Mouse (Mus musculus) ES-CJ7 (cell line): Measurements from ENCODE around the gene Frmd4a.
A peak's percentile ranks its signal among the peaks of the same experiment; 100 is the strongest.

ENCODE experiments used
- DNase-seq: peaks from one replicate; pipeline ENCODE4 v3.0.0; 2011; ENCODE audit warnings: low read depth, low spot score

The Frmd4a gene

GRCm38 (mm10) chr2:4486185-4486584 lies 468.7 kb downstream of the Frmd4a start:
- DNase-seq, result no peak

GRCm38 (mm10) chr2:4487280-4487679 lies 469.8 kb downstream of the Frmd4a start:
- no peak for DNase-seq

GRCm38 (mm10) chr2:4490845-4491244 lies 473.3 kb downstream of the Frmd4a start:
- DNase-seq, result no peak

GRCm38 (mm10) chr2:4492485-4493481 lies 475.3 kb downstream of the Frmd4a start:
- DNase-seq, result peak; percentile 84

GRCm38 (mm10) chr2:4494478-4494877 lies 477.0 kb downstream of the Frmd4a start:
- DNase-seq, result no peak

GRCm38 (mm10) chr2:4499257-4499656 lies 481.7 kb downstream of the Frmd4a start:
- DNase-seq, result peak; percentile 77

- no peak for DNase-seq
Measured at GRCm38 (mm10) chr2:4499916-4500315, 482.4 kb downstream of the Frmd4a start.

- DNase-seq, result no peak
Measured at GRCm38 (mm10) chr2:4501257-4502027, 483.9 kb downstream of the Frmd4a start.

- no peak for DNase-seq
Measured at GRCm38 (mm10) chr2:4504413-4504812, 486.9 kb downstream of the Frmd4a start.

GRCm38 (mm10) chr2:4505695-4506094 lies 488.2 kb downstream of the Frmd4a start:
- no peak for DNase-seq

- DNase-seq, result no peak
Measured at GRCm38 (mm10) chr2:4506659-4507058, 489.1 kb downstream of the Frmd4a start.

- DNase-seq, result no peak
Measured at GRCm38 (mm10) chr2:4507887-4508615, 490.5 kb downstream of the Frmd4a start.

GRCm38 (mm10) chr2:4508959-4509615 lies 491.6 kb downstream of the Frmd4a start:
- DNase-seq, result no peak

GRCm38 (mm10) chr2:4509739-4510138 lies 492.2 kb downstream of the Frmd4a start:
- DNase-seq, result no peak

- no peak for DNase-seq
Measured at GRCm38 (mm10) chr2:4510208-4511079, 492.9 kb downstream of the Frmd4a start.

GRCm38 (mm10) chr2:4511080-4511386 lies 493.5 kb downstream of the Frmd4a start:
- DNase-seq, result no peak

- DNase-seq, result peak; percentile 25
Measured at GRCm38 (mm10) chr2:4512607-4513006, 495.1 kb downstream of the Frmd4a start.

GRCm38 (mm10) chr2:4515910-4516309 lies 498.4 kb downstream of the Frmd4a start:
- DNase-seq, result no peak

GRCm38 (mm10) chr2:4516819-4517552 lies 499.5 kb downstream of the Frmd4a start:
- no peak for DNase-seq
